ENCODE assay signal across 6 mouse cellular contexts in the genomic region with DNA sequence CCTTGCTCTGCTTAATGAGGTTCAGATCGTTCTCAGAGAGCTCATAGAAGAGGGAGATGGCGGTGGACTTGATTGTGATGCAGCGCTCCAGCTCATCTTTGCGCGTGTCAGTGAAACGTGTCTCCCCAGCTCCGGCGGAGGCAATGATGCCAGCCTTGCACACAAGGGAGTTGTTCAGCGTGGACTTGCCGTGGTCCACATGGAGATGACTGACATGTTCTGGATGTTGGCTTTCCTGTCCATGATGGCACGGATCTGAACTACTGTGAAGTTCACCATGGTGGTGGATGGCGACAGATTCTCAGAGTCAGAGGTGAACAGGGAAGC. TPM values are rescaled to one million over a fixed set of nuclear protein-coding genes. Genes with fewer than 3 reads are reported as not detected.
A peak's percentile ranks its signal among the peaks of the same experiment; 100 is the strongest.
DNase-seq lines count a peak whose midpoint lies in the region; ATAC-seq and TF ChIP-seq lines count a peak whose summit lies in the region.
"Not testable (repeated sequence)": the region's sequence is repeated elsewhere in the genome, so short reads cannot be mapped to it uniquely, and the experiment has no call there.

No protein-coding gene starts in this region.

- not testable (repeated sequence) for H3K9ac ChIP-seq in forebrain, embryonic 11.5 days (ENCODE audit: low read length); limb, embryonic 14.5 days (ENCODE audit: low read depth, low read length, severe bottlenecking); liver, adult 2 months (ENCODE audit: low read depth, low read length); liver, embryonic 12.5 days; neural tube, embryonic 14.5 days (replicated peaks; ENCODE audit: low read depth, low read length)

- H3K36me3 ChIP-seq in forebrain, embryonic 11.5 days (ENCODE audit: control insufficient read depth, insufficient read depth, low read length); limb, embryonic 14.5 days (ENCODE audit: control insufficient read depth, insufficient read depth, low read length); liver, adult 2 months (ENCODE audit: control insufficient read depth, insufficient read depth, low read length); neural tube, embryonic 14.5 days (ENCODE audit: control insufficient read depth, insufficient read depth, low read length): not testable (repeated sequence)
- peaks cover 16% of the 10 kb centered on the region for H3K36me3 ChIP-seq in heart, embryonic 10.5 days
- H3K36me3 ChIP-seq in liver, embryonic 12.5 days: peaks cover 14% of the 10 kb centered on the region

- not testable (repeated sequence) for TF ChIP-seq CTCF in liver, adult 2 months (IDR thresholded peaks at IDR 0.05; ENCODE audit: low read depth, low read length)

- DNase-seq in forebrain, embryonic 11.5 days (ENCODE audit: low spot score): peak; percentile 47
- peak; percentile 70 for DNase-seq in heart, embryonic 10.5 days (ENCODE audit: low spot score)
- DNase-seq in limb, embryonic 14.5 days (ENCODE audit: low spot score): peak; percentile 0
- peak; percentile 53 for DNase-seq in liver, adult 2 months (ENCODE audit: extremely low read depth, low read depth, low spot score)

- ATAC-seq in forebrain, embryonic 11.5 days (replicated peaks; ENCODE audit: low FRiP score); limb, embryonic 14.5 days (ENCODE audit: low FRiP score, low read depth): not testable (repeated sequence)
- ATAC-seq in liver, embryonic 12.5 days: peak; percentile 9; the same call in 1 of the 2 replicates
- ATAC-seq in neural tube, embryonic 14.5 days (ENCODE audit: low read depth): 0 out of 2 replicates have a peak, but pooled peaks have one; percentile 12

- not testable (repeated sequence) for H3K4me3 ChIP-seq in forebrain, embryonic 11.5 days (ENCODE audit: low read depth, low read length); heart, embryonic 10.5 days; limb, embryonic 14.5 days (replicated peaks; ENCODE audit: low read length); liver, adult 2 months (ENCODE audit: insufficient read depth, low read depth, low read length); liver, embryonic 12.5 days; neural tube, embryonic 14.5 days (ENCODE audit: low read depth, low read length)

- H3K4me2 ChIP-seq in forebrain, embryonic 11.5 days (ENCODE audit: low read depth, low read length, severe bottlenecking); limb, embryonic 14.5 days (replicated peaks; ENCODE audit: low read depth, low read length, severe bottlenecking); liver, embryonic 12.5 days; neural tube, embryonic 14.5 days (ENCODE audit: low read depth, low read length): not testable (repeated sequence)

- H3K27ac ChIP-seq in forebrain, embryonic 11.5 days (ENCODE audit: low read depth, low read length); heart, embryonic 10.5 days; limb, embryonic 14.5 days (replicated peaks; ENCODE audit: low read depth, low read length); liver, embryonic 12.5 days; neural tube, embryonic 14.5 days (ENCODE audit: low read depth, low read length): not testable (repeated sequence)
- H3K27ac ChIP-seq in liver, adult 2 months (replicated peaks; ENCODE audit: insufficient read depth, low read depth, low read length): peak overlapping the region; percentile 63

- TF ChIP-seq POLR2A in limb, embryonic 14.5 days (IDR thresholded peaks at IDR 0.05; ENCODE audit: borderline replicate concordance, extremely low read depth, insufficient read depth, insufficient read length): not testable (repeated sequence)
- peak; percentile 8; the same call in 1 of the 2 replicates for TF ChIP-seq POLR2A in liver, adult 2 months (IDR thresholded peaks at IDR 0.05; ENCODE audit: extremely low read depth, insufficient read depth, low read length)

- WGBS in forebrain, embryonic 11.5 days: 96% methylated on average over 11 of the region's 12 CpGs
- WGBS in heart, embryonic 10.5 days: 96% methylated on average over 12 of the region's 12 CpGs
- WGBS in limb, embryonic 14.5 days: 95% methylated on average over 12 of the region's 12 CpGs
- 93% methylated on average over 12 of the region's 12 CpGs for WGBS in liver, adult 2 months
- 94% methylated on average over 12 of the region's 12 CpGs for WGBS in liver, embryonic 12.5 days (ENCODE audit: insufficient replicate concordance)
- WGBS in neural tube, embryonic 14.5 days: 96% methylated on average over 12 of the region's 12 CpGs

- not testable (repeated sequence) for H3K79me2 ChIP-seq in liver, adult 2 months (ENCODE audit: control insufficient read depth, insufficient read depth, low read length)

- H3K9me3 ChIP-seq in forebrain, embryonic 11.5 days (ENCODE audit: control insufficient read depth, low read length); liver, embryonic 12.5 days (replicated peaks); neural tube, embryonic 14.5 days (ENCODE audit: control insufficient read depth, low read length): not testable (repeated sequence)
- peaks cover 13% of the 10 kb centered on the region for H3K9me3 ChIP-seq in heart, embryonic 10.5 days
- H3K9me3 ChIP-seq in limb, embryonic 14.5 days (ENCODE audit: control insufficient read depth, low read length): peaks cover 10% of the 10 kb centered on the region

- H3K4me1 ChIP-seq in forebrain, embryonic 11.5 days (replicated peaks; ENCODE audit: control insufficient read depth, insufficient read depth, low read length); heart, embryonic 10.5 days; limb, embryonic 14.5 days (ENCODE audit: control insufficient read depth, insufficient read depth, low read length); liver, embryonic 12.5 days; neural tube, embryonic 14.5 days (ENCODE audit: control insufficient read depth, insufficient read depth, low read length): not testable (repeated sequence)
- H3K4me1 ChIP-seq in liver, adult 2 months (ENCODE audit: control insufficient read depth, insufficient read depth, low read length): peaks cover 17% of the 10 kb centered on the region

- H3K27me3 ChIP-seq in forebrain, embryonic 11.5 days (ENCODE audit: control insufficient read depth, insufficient read depth, low read length); heart, embryonic 10.5 days (ENCODE audit: insufficient read depth, poor library complexity, severe bottlenecking); limb, embryonic 14.5 days (ENCODE audit: control insufficient read depth, insufficient read depth, low read length); liver, adult 2 months (ENCODE audit: control insufficient read depth, insufficient read depth, low read length); liver, embryonic 12.5 days (replicated peaks); neural tube, embryonic 14.5 days (ENCODE audit: control insufficient read depth, insufficient read depth, low read length): not testable (repeated sequence)

RNA-seq across cellular contexts. Expression of gene Sfi1, which starts 42.6 kb away (rescaled TPM):
- 12.9 and 14.9 TPM in 2 replicates for polyA plus RNA-seq in forebrain, embryonic 11.5 days (2014; fragmentation: Nextera tagmentation; extraction: Ambion mirVana)
- polyA plus RNA-seq in heart, embryonic 10.5 days (2016; fragmentation: Nextera tagmentation; extraction: Ambion mirVana): 10.3 and 11.7 TPM in 2 replicates
- polyA plus RNA-seq in limb, embryonic 14.5 days (2012; rRNA removed): 34.6 and 39.4 TPM in 2 replicates
- polyA plus RNA-seq in limb, embryonic 14.5 days (2014; fragmentation: Nextera tagmentation; extraction: Ambion mirVana): 10.1 and 11.7 TPM in 2 replicates
- total RNA-seq in liver, adult 2 months (2014; rRNA removed): 11.3 and 12.4 TPM in 2 replicates
- polyA plus RNA-seq in liver, adult 2 months (2012; rRNA removed): 9.9 and 12.4 TPM in 2 replicates
- polyA plus RNA-seq in liver, embryonic 12.5 days (2016; fragmentation: Nextera tagmentation; extraction: Ambion mirVana): 6.5 and 6.9 TPM in 2 replicates
- polyA plus RNA-seq in neural tube, embryonic 14.5 days (2014; fragmentation: Nextera tagmentation; extraction: Ambion mirVana): 12.8 and 14.4 TPM in 2 replicates

RNA-seq across cellular contexts. Expression of gene Eif4enif1, which starts 51.6 kb away (rescaled TPM):
- 75.0 and 76.2 TPM in 2 replicates for polyA plus RNA-seq in forebrain, embryonic 11.5 days (2014; fragmentation: Nextera tagmentation; extraction: Ambion mirVana)
- 42.4 and 51.0 TPM in 2 replicates for polyA plus RNA-seq in heart, embryonic 10.5 days (2016; fragmentation: Nextera tagmentation; extraction: Ambion mirVana)
- 87.8 and 103 TPM in 2 replicates for polyA plus RNA-seq in limb, embryonic 14.5 days (2012; rRNA removed)
- polyA plus RNA-seq in limb, embryonic 14.5 days (2014; fragmentation: Nextera tagmentation; extraction: Ambion mirVana): 55.9 and 68.7 TPM in 2 replicates
- 14.1 and 15.2 TPM in 2 replicates for total RNA-seq in liver, adult 2 months (2014; rRNA removed)
- polyA plus RNA-seq in liver, adult 2 months (2012; rRNA removed): 14.1 and 17.2 TPM in 2 replicates
- 38.8 and 44.4 TPM in 2 replicates for polyA plus RNA-seq in liver, embryonic 12.5 days (2016; fragmentation: Nextera tagmentation; extraction: Ambion mirVana)
- polyA plus RNA-seq in neural tube, embryonic 14.5 days (2014; fragmentation: Nextera tagmentation; extraction: Ambion mirVana): 60.3 and 64.5 TPM in 2 replicates

Comparison
In these comparisons a context has a peak if more than half of its experiments do, and no peak if none do; other contexts are left out.
1. DNase-seq: peak in every context shown above with its lines; median percentile 70 in heart, embryonic 10.5 days; 53 in liver, adult 2 months; 47 in forebrain, embryonic 11.5 days; 0 in limb, embryonic 14.5 days.